Mouse (Mus musculus): Measurements from ENCODE around the gene Ice1. TPM values are rescaled to one million over a fixed set of nuclear protein-coding genes. Genes with fewer than 3 reads are reported as not detected.
A peak's percentile ranks its signal among the peaks of the same experiment; 100 is the strongest.

Ice1 gene
- polyA plus RNA-seq, 1 experiment from 2014 or later, result 33.2 TPM

- peak; percentile 22; the same call in 1 of the 2 replicates for ATAC-seq (replicated peaks; ENCODE audit: low FRiP score)
- Histone ChIP-seq H3K9ac (ENCODE audit: low read length) (no peak overlapping the region), H3K4me3 (ENCODE audit: low read depth, low read length) (no peak overlapping the region), H3K36me3 (ENCODE audit: control insufficient read depth, insufficient read depth, low read length) (no peaks in the 10 kb centered on the region), H3K4me1 (replicated peaks; ENCODE audit: control insufficient read depth, insufficient read depth, low read length) (no peaks in the 10 kb centered on the region), H3K27ac (ENCODE audit: low read depth, low read length) (no peak overlapping the region), H3K9me3 (ENCODE audit: control insufficient read depth, low read length) (no peaks in the 10 kb centered on the region), H3K4me2 (ENCODE audit: low read depth, low read length, severe bottlenecking) (no peak overlapping the region), H3K27me3 (ENCODE audit: control insufficient read depth, insufficient read depth, low read length) (no peaks in the 10 kb centered on the region)
- WGBS, result 51% methylated on average over 3 of the region's 3 CpGs
- no peak for DNase-seq (ENCODE audit: low spot score)
These were observed 6.6 kb upstream of the Ice1 start for GRCm38 (mm10) chr13:70644083-70644462.

GRCm38 (mm10) chr13:70643408-70644082, 6.1 kb upstream of the Ice1 start:
- Histone ChIP-seq H3K36me3 (ENCODE audit: control insufficient read depth, insufficient read depth, low read length) (no peaks in the 10 kb centered on the region), H3K27ac (ENCODE audit: low read depth, low read length) (no peak overlapping the region), H3K9me3 (ENCODE audit: control insufficient read depth, low read length) (no peaks in the 10 kb centered on the region), H3K4me1 (replicated peaks; ENCODE audit: control insufficient read depth, insufficient read depth, low read length) (no peaks in the 10 kb centered on the region), H3K4me2 (ENCODE audit: low read depth, low read length, severe bottlenecking) (no peak overlapping the region), H3K27me3 (ENCODE audit: control insufficient read depth, insufficient read depth, low read length) (no peaks in the 10 kb centered on the region), H3K4me3 (ENCODE audit: low read depth, low read length) (no peak overlapping the region), H3K9ac (ENCODE audit: low read length) (no peak overlapping the region)
- DNase-seq (ENCODE audit: low spot score) (peak; percentile 79), ATAC-seq (replicated peaks; ENCODE audit: low FRiP score) (peak; percentile 69; the same call in 1 of the 2 replicates)
- WGBS, result 21% methylated on average over 10 of the region's 10 CpGs

DNA sequence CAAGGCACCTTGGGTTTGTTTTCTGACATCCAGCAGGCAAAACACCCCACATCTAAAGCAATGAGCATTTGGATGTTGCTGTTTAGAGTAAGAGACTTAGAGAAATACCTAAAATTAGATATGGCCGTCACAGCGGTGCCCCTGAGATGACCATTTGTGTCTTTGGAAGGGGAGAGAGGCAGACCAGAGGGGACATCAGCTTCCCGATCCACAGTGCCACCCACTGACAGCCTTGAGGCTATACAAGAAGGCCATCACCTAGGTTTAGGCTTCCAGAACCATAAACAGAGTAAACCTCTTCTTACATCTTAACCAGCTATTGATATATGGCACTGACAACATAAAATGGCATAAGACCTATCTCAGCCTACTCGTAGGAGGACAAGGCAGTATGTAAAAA, 4.5 kb upstream of the Ice1 start:
- ATAC-seq (replicated peaks; ENCODE audit: low FRiP score), result no peak
- Histone ChIP-seq H3K27ac (ENCODE audit: low read depth, low read length) (no peak overlapping the region), H3K4me2 (ENCODE audit: low read depth, low read length, severe bottlenecking) (no peak overlapping the region), H3K4me3 (ENCODE audit: low read depth, low read length) (no peak overlapping the region), H3K36me3 (ENCODE audit: control insufficient read depth, insufficient read depth, low read length) (no peaks in the 10 kb centered on the region), H3K27me3 (ENCODE audit: control insufficient read depth, insufficient read depth, low read length) (no peaks in the 10 kb centered on the region), H3K9ac (ENCODE audit: low read length) (no peak overlapping the region), H3K9me3 (ENCODE audit: control insufficient read depth, low read length) (no peaks in the 10 kb centered on the region), H3K4me1 (replicated peaks; ENCODE audit: control insufficient read depth, insufficient read depth, low read length) (no peaks in the 10 kb centered on the region)
- WGBS, result 73% methylated on average over 4 of the region's 4 CpGs
- DNase-seq (ENCODE audit: low spot score), result no peak

DNA sequence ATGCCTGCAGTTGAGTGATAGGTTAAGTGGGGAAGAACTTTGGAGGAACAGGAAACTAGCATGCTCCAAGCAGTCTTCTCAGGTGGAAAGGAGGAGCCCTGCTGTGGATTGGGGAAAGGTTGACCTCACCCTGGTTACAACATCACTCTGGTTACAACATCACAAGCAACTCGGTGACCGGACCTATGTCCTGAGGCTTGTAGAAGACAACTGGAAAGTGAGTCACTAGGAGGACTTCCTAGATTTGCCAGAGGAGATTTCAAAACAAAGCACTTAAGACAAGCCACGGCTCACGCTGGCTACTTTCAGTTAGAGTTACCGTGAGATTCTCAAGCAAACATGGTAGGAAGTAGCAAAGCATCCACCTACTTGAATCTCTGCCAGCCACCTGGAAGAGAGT, 3.9 kb upstream of the Ice1 start:
- Histone ChIP-seq H3K4me1 (replicated peaks; ENCODE audit: control insufficient read depth, insufficient read depth, low read length) (no peaks in the 10 kb centered on the region; the same call in 1 of the 2 replicates), H3K9me3 (ENCODE audit: control insufficient read depth, low read length) (no peaks in the 10 kb centered on the region), H3K4me3 (ENCODE audit: low read depth, low read length) (no peak overlapping the region), H3K36me3 (ENCODE audit: control insufficient read depth, insufficient read depth, low read length) (no peaks in the 10 kb centered on the region), H3K4me2 (ENCODE audit: low read depth, low read length, severe bottlenecking) (no peak overlapping the region), H3K27me3 (ENCODE audit: control insufficient read depth, insufficient read depth, low read length) (no peaks in the 10 kb centered on the region), H3K9ac (ENCODE audit: low read length) (no peak overlapping the region), H3K27ac (ENCODE audit: low read depth, low read length) (no peak overlapping the region)
- DNase-seq (ENCODE audit: low spot score) (no peak), ATAC-seq (replicated peaks; ENCODE audit: low FRiP score) (no peak)
- 85% methylated on average over 5 of the region's 5 CpGs for WGBS

GRCm38 (mm10) chr13:70639639-70640038, 2.2 kb upstream of the Ice1 start:
- 77% methylated on average over 3 of the region's 3 CpGs for WGBS
- H3K27me3 ChIP-seq (ENCODE audit: control insufficient read depth, insufficient read depth, low read length), result no peaks in the 10 kb centered on the region
- no peak for ATAC-seq (replicated peaks; ENCODE audit: low FRiP score)

GRCm38 (mm10) chr13:70637662-70638291, 343 bp upstream of the Ice1 start:
- under 1% methylated on average over 42 of the region's 42 CpGs for WGBS

More at GRCm38 (mm10) chr13:70639639-70640038, 2.2 kb upstream of the Ice1 start:
- no peak overlapping the region for H3K4me3 ChIP-seq (ENCODE audit: low read depth, low read length)
- no peaks in the 10 kb centered on the region for H3K36me3 ChIP-seq (ENCODE audit: control insufficient read depth, insufficient read depth, low read length)
- no peaks in the 10 kb centered on the region for H3K9me3 ChIP-seq (ENCODE audit: control insufficient read depth, low read length)
- no peaks in the 10 kb centered on the region; the same call in none of the 2 replicates for H3K4me1 ChIP-seq (replicated peaks; ENCODE audit: control insufficient read depth, insufficient read depth, low read length)
- H3K27ac ChIP-seq (ENCODE audit: low read depth, low read length), result no peak overlapping the region
- H3K9ac ChIP-seq (ENCODE audit: low read length), result no peak overlapping the region
- no peak overlapping the region for H3K4me2 ChIP-seq (ENCODE audit: low read depth, low read length, severe bottlenecking)
- DNase-seq (ENCODE audit: low spot score), result peak; percentile 25

DNA sequence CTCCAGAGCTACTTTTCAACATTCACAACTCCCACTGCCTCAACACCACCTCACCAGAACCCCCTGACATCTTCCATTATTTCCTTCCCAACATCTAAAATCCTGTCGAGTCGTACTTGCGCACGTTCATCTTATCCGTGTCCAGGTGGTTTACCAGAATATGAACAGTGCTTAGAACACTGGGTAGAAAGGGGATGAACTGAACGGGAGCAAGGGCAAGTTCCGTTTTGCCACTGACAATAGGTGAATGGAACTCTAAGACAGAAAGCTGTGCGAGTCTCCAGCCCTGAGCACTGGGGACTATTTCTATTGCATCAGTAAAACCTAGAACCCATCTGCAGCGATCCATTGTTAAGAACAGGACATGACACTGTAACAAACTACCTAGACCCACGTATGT, 728 bp downstream of the Ice1 start:
- H3K4me3 ChIP-seq (ENCODE audit: low read depth, low read length), result peak overlapping the region; percentile 87
- H3K27ac ChIP-seq (ENCODE audit: low read depth, low read length), result no peak overlapping the region
- peak overlapping the region; percentile 90 for H3K9ac ChIP-seq (ENCODE audit: low read length)
- H3K9me3 ChIP-seq (ENCODE audit: control insufficient read depth, low read length), result no peaks in the 10 kb centered on the region
- ATAC-seq (replicated peaks; ENCODE audit: low FRiP score) (no peak), DNase-seq (ENCODE audit: low spot score) (peak; percentile 45)
- peak overlapping the region; percentile 67 for H3K4me2 ChIP-seq (ENCODE audit: low read depth, low read length, severe bottlenecking)
- no peaks in the 10 kb centered on the region; the same call in none of the 2 replicates for H3K4me1 ChIP-seq (replicated peaks; ENCODE audit: control insufficient read depth, insufficient read depth, low read length)
- H3K36me3 ChIP-seq (ENCODE audit: control insufficient read depth, insufficient read depth, low read length), result no peaks in the 10 kb centered on the region
- H3K27me3 ChIP-seq (ENCODE audit: control insufficient read depth, insufficient read depth, low read length), result no peaks in the 10 kb centered on the region
- WGBS, result 34% methylated on average over 10 of the region's 10 CpGs

More at GRCm38 (mm10) chr13:70637662-70638291, 343 bp upstream of the Ice1 start:
- DNase-seq (ENCODE audit: low spot score) (peak; percentile 95), ATAC-seq (replicated peaks; ENCODE audit: low FRiP score) (peak; percentile 95)
- Histone ChIP-seq H3K9me3 (ENCODE audit: control insufficient read depth, low read length) (no peaks in the 10 kb centered on the region), H3K36me3 (ENCODE audit: control insufficient read depth, insufficient read depth, low read length) (no peaks in the 10 kb centered on the region), H3K4me2 (ENCODE audit: low read depth, low read length, severe bottlenecking) (peak overlapping the region; percentile 67), H3K27ac (ENCODE audit: low read depth, low read length) (peak overlapping the region; percentile 66), H3K9ac (ENCODE audit: low read length) (peak overlapping the region; percentile 90), H3K4me1 (replicated peaks; ENCODE audit: control insufficient read depth, insufficient read depth, low read length) (no peaks in the 10 kb centered on the region; the same call in none of the 2 replicates), H3K4me3 (ENCODE audit: low read depth, low read length) (peak overlapping the region; percentile 87), H3K27me3 (ENCODE audit: control insufficient read depth, insufficient read depth, low read length) (no peaks in the 10 kb centered on the region)

DNA sequence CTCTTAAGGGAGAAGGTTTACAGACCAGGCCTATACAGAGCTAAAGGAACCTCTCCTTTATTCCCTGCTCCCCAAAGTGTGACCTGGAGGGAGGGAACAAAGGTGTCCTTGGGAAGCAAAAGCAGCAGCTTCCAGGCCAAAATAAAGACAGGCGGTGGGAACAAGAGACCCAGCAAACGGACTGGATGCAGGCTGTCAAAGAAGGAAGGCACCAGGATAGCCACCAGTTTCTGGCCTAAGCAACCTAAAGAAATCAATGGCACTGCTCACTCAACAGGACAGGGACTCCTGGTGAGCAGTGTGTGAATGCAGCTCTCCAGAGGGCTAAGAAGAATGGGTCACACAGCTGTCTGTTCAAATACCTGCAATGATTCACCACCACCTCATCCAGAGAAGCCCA, 1.8 kb downstream of the Ice1 start:
- H3K27ac ChIP-seq (ENCODE audit: low read depth, low read length), result no peak overlapping the region
- no peaks in the 10 kb centered on the region for H3K36me3 ChIP-seq (ENCODE audit: control insufficient read depth, insufficient read depth, low read length)
- no peaks in the 10 kb centered on the region; the same call in none of the 2 replicates for H3K4me1 ChIP-seq (replicated peaks; ENCODE audit: control insufficient read depth, insufficient read depth, low read length)
- 71% methylated on average over 2 of the region's 2 CpGs for WGBS
- ATAC-seq (replicated peaks; ENCODE audit: low FRiP score) (no peak), DNase-seq (ENCODE audit: low spot score) (no peak)
- no peak overlapping the region for H3K4me3 ChIP-seq (ENCODE audit: low read depth, low read length)
- no peaks in the 10 kb centered on the region for H3K9me3 ChIP-seq (ENCODE audit: control insufficient read depth, low read length)
- H3K9ac ChIP-seq (ENCODE audit: low read length), result no peak overlapping the region
- no peaks in the 10 kb centered on the region for H3K27me3 ChIP-seq (ENCODE audit: control insufficient read depth, insufficient read depth, low read length)
- no peak overlapping the region for H3K4me2 ChIP-seq (ENCODE audit: low read depth, low read length, severe bottlenecking)
